Comparison of ENCODE assay signal across 23 mouse cellular contexts in genomic region chr1:164132609-164133008, GRCm38 (mm10). TPM values are rescaled to one million over a fixed set of nuclear protein-coding genes. Genes with fewer than 3 reads are reported as not detected.
DNase-seq lines count a peak whose midpoint lies in the region; ATAC-seq lines count a peak whose summit lies in the region.
"Had no signal": no experiment of that assay in that cellular context is flagged by ENCODE, and none has a peak within 500 bp of the region (broad histone marks: within the 10 kb centered on the region; RNA-seq: fewer than 3 reads in every experiment).

No protein-coding gene starts in this region.

- no peaks in the 10 kb centered on the region for H3K9me3 ChIP-seq in midbrain, embryonic 14.5 days (ENCODE audit: control insufficient read depth, low read length)
- H3K9me3 ChIP-seq: embryonic facial prominence, embryonic 12.5 days; forebrain, embryonic 12.5 days; forebrain, embryonic 15.5 days; hindbrain, embryonic 12.5 days; hindbrain, embryonic 15.5 days had no signal

- H3K27ac ChIP-seq in midbrain, embryonic 14.5 days (replicated peaks; ENCODE audit: low read depth, low read length), result no peak overlapping the region
- H3K27ac ChIP-seq: embryonic facial prominence, embryonic 12.5 days; forebrain, embryonic 12.5 days; forebrain, embryonic 15.5 days; hindbrain, embryonic 12.5 days; hindbrain, embryonic 15.5 days had no signal

- H3K9ac ChIP-seq in midbrain, embryonic 14.5 days (replicated peaks; ENCODE audit: low read length), result no peak overlapping the region
- H3K9ac ChIP-seq: embryonic facial prominence, embryonic 12.5 days; forebrain, embryonic 12.5 days; forebrain, embryonic 15.5 days; hindbrain, embryonic 12.5 days; hindbrain, embryonic 15.5 days had no signal

- ATAC-seq in midbrain, embryonic 14.5 days (ENCODE audit: low FRiP score, low TSS enrichment), result no peak
- ATAC-seq in megakaryocyte progenitor cell, adult 5-6 weeks (replicated peaks; ENCODE audit: poor library complexity), result no peak
- ATAC-seq: activated CD4-positive, CD25-positive, alpha-beta regulatory T cell, adult 4 months; CD4-positive, CD25-positive, alpha-beta regulatory T cell, adult 4 months; forebrain, embryonic 15.5 days had no signal

- H3K36me3 ChIP-seq in midbrain, embryonic 14.5 days (ENCODE audit: control insufficient read depth, insufficient read depth, low read length), result no peaks in the 10 kb centered on the region
- H3K36me3 ChIP-seq: embryonic facial prominence, embryonic 12.5 days; forebrain, embryonic 12.5 days; forebrain, embryonic 15.5 days; hindbrain, embryonic 12.5 days; hindbrain, embryonic 15.5 days had no signal

- H3K4me1 ChIP-seq in midbrain, embryonic 14.5 days (ENCODE audit: control insufficient read depth, insufficient read depth, low read length), result no peaks in the 10 kb centered on the region
- H3K4me1 ChIP-seq: embryonic facial prominence, embryonic 12.5 days; forebrain, embryonic 12.5 days; forebrain, embryonic 15.5 days; hindbrain, embryonic 12.5 days; hindbrain, embryonic 15.5 days had no signal

- DNase-seq in gastrocnemius, postnatal 14 days, result peak; percentile 10
- DNase-seq in gastrocnemius, adult 8-10 months (ENCODE audit: low spot score in 2 of 2), result no peak
- peak; percentile 41 for DNase-seq in 416B (ENCODE audit: low read depth)
- DNase-seq in adipocyte (ENCODE audit: low spot score), result peak; percentile 21
- DNase-seq in midbrain, embryonic 14.5 days, result no peak
- DNase-seq: adrenal gland, postnatal 10 days; adrenal gland, postnatal 36 days; cerebellum, adult 11-12 months; cerebellum, adult 8-10 months; cerebellum, postnatal 10 days; gastrocnemius, postnatal 10 days; kidney, adult 11 months had no signal

- H3K27me3 ChIP-seq in midbrain, embryonic 14.5 days (ENCODE audit: control insufficient read depth, insufficient read depth, low read length), result no peaks in the 10 kb centered on the region
- H3K27me3 ChIP-seq: embryonic facial prominence, embryonic 12.5 days; forebrain, embryonic 12.5 days; forebrain, embryonic 15.5 days; hindbrain, embryonic 12.5 days; hindbrain, embryonic 15.5 days had no signal

- intact Hi-C loops in gastrocnemius, postnatal 14 days (cut with DNase I; ENCODE audit: low total_unique reads), result no loop called here

- H3K4me2 ChIP-seq in midbrain, embryonic 14.5 days (ENCODE audit: low read length), result no peak overlapping the region
- H3K4me2 ChIP-seq: embryonic facial prominence, embryonic 12.5 days; forebrain, embryonic 12.5 days; forebrain, embryonic 15.5 days; heart, embryonic 11.5 days; hindbrain, embryonic 12.5 days; hindbrain, embryonic 15.5 days had no signal

- no peak overlapping the region for H3K4me3 ChIP-seq in midbrain, embryonic 14.5 days (replicated peaks; ENCODE audit: low read depth, low read length)
- H3K4me3 ChIP-seq: embryonic facial prominence, embryonic 12.5 days; erythroblast, embryonic 14.5 days; forebrain, embryonic 12.5 days; forebrain, embryonic 15.5 days; hindbrain, embryonic 12.5 days; hindbrain, embryonic 15.5 days had no signal

- WGBS in midbrain, embryonic 14.5 days, result 83% methylated on average over 1 of the region's 1 CpGs

RNA-seq across cellular contexts. Expression of gene Selp, which starts 17.5 kb away (rescaled TPM):
- 1 to 10 TPM in 1 of 2 experiments, under 1 TPM in 1; 0.31 to 1.1 TPM for total RNA-seq in gastrocnemius, postnatal 14 days (2021)
- under 1 TPM; 0.27 to 0.83 (median 0.59) TPM for total RNA-seq in gastrocnemius, adult 8-10 months (2022)
- not detected in 2 replicates for polyA plus RNA-seq in midbrain, embryonic 14.5 days (2014; fragmentation: Nextera tagmentation; extraction: Ambion mirVana)
- total RNA-seq in megakaryocyte progenitor cell, adult 5-6 weeks (2015), result 3.3 and 7.6 TPM in 2 replicates
- 0.68 and 2.0 TPM in 2 replicates for total RNA-seq in megakaryocyte progenitor cell, adult 5-6 weeks (2017)
- total RNA-seq: MEL had no signal
- polyA plus RNA-seq: embryonic facial prominence, embryonic 12.5 days; forebrain, embryonic 12.5 days; forebrain, embryonic 15.5 days; hindbrain, embryonic 12.5 days; hindbrain, embryonic 15.5 days had no signal

RNA-seq across cellular contexts. Expression of gene F5, which starts 19.0 kb away (rescaled TPM):
- under 1 TPM; 0.07 to 0.14 TPM for total RNA-seq in gastrocnemius, postnatal 14 days (2021)
- total RNA-seq in gastrocnemius, adult 8-10 months (2022), result under 1 TPM; 0.07 to 0.18 (median 0.13) TPM
- polyA plus RNA-seq in midbrain, embryonic 14.5 days (2014; fragmentation: Nextera tagmentation; extraction: Ambion mirVana), result 0.05 and 0.07 TPM in 2 replicates
- 8.6 and 9.2 TPM in 2 replicates for total RNA-seq in megakaryocyte progenitor cell, adult 5-6 weeks (2015)
- total RNA-seq in megakaryocyte progenitor cell, adult 5-6 weeks (2017), result 4.2 and 6.1 TPM in 2 replicates
- total RNA-seq: MEL had no signal
- polyA plus RNA-seq: activated CD4-positive, CD25-positive, alpha-beta regulatory T cell, adult 4 months had no signal

Comparison
In these comparisons a context has a peak if more than half of its experiments do, and no peak if none do; other contexts are left out.
1. DNase-seq: peak in gastrocnemius, postnatal 14 days (single experiment), 416B (single experiment) and adipocyte (single experiment); none in gastrocnemius, adult 8-10 months (0 of 2) and midbrain, embryonic 14.5 days (single experiment).
2. RNA of gene F5, which starts 19.0 kb away (total RNA-seq): 4.2 to 9.2 TPM in megakaryocyte progenitor cell, adult 5-6 weeks; 0.07 to 0.18 TPM in gastrocnemius, adult 8-10 months and 0.07 to 0.14 TPM in gastrocnemius, postnatal 14 days; every median in the first group is over 4 times any median in the second.